Mouse (Mus musculus) megakaryocyte, embryonic 14.5 days (primary cell): Measurements from ENCODE around the gene Npc2.

Experiments
- FLI1 ChIP-seq: IDR thresholded peaks from 2 replicates; pipeline ENCODE4 v1.6.1; 2012; ENCODE audit warnings: low read length, inconsistent platforms, mixed read lengths
- GATA1 ChIP-seq: IDR thresholded peaks from 3 replicates; pipeline ENCODE4 v1.6.1; 2012; ENCODE audit warnings: mixed read lengths, low read length, inconsistent platforms, borderline replicate concordance

- TF ChIP-seq GATA1 (no peak), FLI1 (no peak)
Measured at GRCm38 (mm10) chr12:84728421-84728820, 44.5 kb downstream of the Npc2 start.
